Mouse (Mus musculus) small intestine, adult 2 months (tissue): ENCODE measurements around the gene Pde4dip.

Source experiments
- CTCF ChIP-seq: fragments of 200-500 bp; IDR thresholded peaks from 2 replicates; pipeline ENCODE4 v1.5.1; 2012; ENCODE audit warnings: low read depth, mild to moderate bottlenecking, control low read depth, inconsistent platforms, low read length, moderate library complexity, mixed read lengths; ENCODE audit not compliant: insufficient replicate concordance, insufficient read length; ENCODE audit errors: extremely low read depth
- POLR2A ChIP-seq: fragments of 200-500 bp; IDR thresholded peaks from 2 replicates; pipeline ENCODE4 v1.6.1; 2012; ENCODE audit warnings: low read depth, mild to moderate bottlenecking, control low read depth, inconsistent platforms, low read length, moderate library complexity

GRCm38 (mm10) chr3:97752901-97753300, 135.6 kb downstream of the Pde4dip start:
- no peak for TF ChIP-seq CTCF
- TF ChIP-seq POLR2A: no peak
